Mouse (Mus musculus) layer of hippocampus, adult 9-11 months (tissue): Measurements from ENCODE around the gene Klhl29.

ENCODE experiments used
- DNase-seq: peaks from one replicate; pipeline ENCODE4 v3.0.0; 2022

Gene Klhl29

DNA sequence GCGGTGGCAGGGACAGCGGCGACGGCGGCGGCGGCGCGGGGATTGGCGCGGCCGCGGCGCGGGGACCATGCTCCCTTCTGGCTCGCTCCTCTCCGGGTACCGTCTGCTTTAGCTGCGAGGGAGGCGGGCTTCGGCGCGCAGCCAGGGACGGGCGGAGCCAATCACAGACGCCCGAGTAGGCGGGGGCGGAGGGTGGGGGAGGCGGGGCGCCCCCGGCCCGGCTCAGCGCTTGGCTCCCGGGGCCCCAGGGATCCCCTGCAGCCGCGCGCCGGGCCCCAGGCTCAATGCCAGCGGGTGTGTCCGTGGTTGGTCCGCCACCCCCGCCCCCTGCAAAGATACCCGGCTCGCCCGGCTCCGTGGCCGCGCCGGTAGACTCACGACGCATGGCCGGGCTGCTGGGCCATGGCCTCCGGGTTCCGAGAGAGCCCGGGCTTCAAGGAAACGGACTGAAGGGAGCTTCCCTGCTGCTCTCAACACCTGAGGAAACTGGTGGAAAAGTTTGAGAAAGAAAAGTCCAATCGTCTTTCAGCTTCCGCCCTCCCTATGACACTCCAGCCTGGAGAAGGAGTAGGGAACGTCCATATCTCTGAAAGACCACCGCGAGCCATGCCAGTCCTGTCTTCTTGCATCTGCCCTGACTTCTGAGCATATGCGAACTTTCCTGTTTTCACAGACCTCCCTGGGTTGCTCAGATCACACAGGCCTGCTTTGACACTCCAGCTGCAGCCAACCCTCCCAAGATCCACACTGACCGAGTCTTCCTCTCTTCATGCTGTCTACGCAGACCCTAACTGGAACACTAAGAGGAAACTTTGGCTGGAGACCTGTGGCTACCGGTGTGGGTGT, at the start of gene Klhl29:
Gene Klhl29 (minus strand): TSS at position 67 of the 846 bp plus-strand sequence.
- peak; percentile 73 for DNase-seq

GRCm38 (mm10) chr12:5425276-5425675, 49.8 kb upstream of the Klhl29 start:
- DNase-seq: no peak

GRCm38 (mm10) chr12:5415806-5416205, 40.3 kb upstream of the Klhl29 start:
- no peak for DNase-seq

GRCm38 (mm10) chr12:5413976-5414375, 38.5 kb upstream of the Klhl29 start:
- DNase-seq: no peak

- DNase-seq: peak; percentile 31
Observed at GRCm38 (mm10) chr12:5411761-5412537, 36.5 kb upstream of the Klhl29 start.

GRCm38 (mm10) chr12:5411346-5411745, 35.9 kb upstream of the Klhl29 start:
- peak; percentile 68 for DNase-seq

DNA sequence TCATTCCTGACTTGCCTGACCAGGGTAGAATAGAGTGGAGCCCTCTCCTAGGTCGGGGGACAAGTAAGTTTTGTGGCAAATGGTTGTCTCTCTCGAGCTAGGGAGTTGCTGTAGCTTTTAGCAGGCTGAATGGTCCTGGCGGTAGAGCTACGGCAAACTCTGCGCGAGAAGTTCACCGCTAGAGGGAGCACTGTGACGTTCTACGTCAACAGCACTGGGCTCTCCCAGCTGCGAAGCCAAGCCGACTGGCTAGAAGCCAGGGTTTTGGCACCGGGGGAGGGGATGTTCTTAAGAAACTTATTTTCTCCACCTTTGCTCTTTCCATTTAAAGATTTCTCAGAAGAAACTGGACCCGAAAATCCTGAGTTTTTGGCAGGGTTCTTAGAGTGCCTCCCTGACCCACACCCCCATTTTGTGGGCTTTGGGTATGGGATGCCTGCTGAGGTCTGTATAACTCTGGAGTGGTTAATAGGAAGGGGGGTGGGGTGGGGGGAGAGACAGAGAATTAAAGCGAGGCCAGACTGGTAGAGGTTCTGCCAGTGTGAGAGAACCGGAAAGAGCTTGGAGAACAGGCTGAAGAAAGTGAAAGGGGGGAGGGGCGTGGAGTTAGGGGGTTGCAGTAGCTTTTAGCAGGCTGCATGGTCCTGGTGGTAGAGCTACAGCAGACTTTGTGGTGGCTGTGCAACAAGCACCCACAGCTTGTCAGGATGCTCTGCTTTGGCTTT, 35.1 kb upstream of the Klhl29 start:
- peak; percentile 84 for DNase-seq

DNA sequence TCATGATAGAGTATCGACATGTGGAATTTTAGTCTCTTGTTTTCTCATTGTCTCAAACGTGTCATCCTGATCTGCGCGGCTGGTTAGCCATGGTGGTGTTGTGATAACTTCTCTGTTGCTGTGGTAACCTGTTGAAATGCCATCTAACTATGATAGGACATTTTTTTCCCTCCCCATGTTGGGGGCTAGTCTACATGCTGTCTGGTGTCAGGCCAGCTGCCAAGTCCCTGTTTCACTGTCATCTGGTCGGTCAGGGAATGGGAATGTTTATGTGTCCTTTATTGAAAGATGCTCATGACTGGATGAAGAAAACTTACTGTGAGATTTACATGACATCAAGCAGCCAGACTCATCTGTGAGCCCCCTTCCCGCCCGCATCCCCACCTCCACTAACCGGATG, 31.7 kb upstream of the Klhl29 start:
- peak; percentile 36 for DNase-seq

- no peak for DNase-seq
Observed at GRCm38 (mm10) chr12:5397423-5397822, 21.9 kb upstream of the Klhl29 start.

DNA sequence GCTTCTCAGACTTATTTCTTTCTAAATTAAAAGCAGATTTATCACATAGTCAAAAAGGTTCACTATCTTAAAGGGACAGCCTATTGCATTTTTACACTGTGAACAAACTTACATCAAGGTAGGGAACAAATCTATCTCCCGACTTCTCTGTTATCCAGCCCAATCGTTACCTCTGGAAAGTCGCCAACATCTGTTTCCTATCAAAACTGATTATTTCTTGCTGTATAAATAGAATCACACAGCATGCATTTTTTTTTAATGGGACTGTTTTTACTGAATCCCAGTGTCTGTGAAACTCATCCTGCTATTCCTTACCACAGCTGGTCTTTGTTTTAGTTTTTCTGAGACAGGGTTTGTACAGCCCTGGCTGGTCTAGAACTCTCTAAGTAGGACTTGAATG, 19.7 kb upstream of the Klhl29 start:
- DNase-seq: no peak

DNA sequence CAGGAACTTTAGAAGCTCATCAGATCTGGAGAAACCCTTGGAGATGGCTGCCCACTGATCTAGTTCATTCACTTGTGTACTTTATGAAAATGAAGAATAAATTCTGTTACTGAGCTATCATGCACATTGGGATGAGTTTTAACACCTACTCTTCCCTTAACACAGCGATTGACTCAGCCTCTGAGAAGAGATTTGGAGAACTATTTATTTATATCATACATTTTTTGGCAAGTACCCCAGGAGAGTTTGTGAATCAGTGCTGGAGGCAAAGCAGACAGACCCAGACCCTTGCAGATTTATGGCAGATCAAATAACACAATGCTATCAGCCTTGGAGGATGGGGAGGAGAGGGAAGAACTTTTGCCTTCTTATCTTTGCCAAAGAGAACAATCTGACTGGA, 11.6 kb upstream of the Klhl29 start:
- DNase-seq: no peak

DNA sequence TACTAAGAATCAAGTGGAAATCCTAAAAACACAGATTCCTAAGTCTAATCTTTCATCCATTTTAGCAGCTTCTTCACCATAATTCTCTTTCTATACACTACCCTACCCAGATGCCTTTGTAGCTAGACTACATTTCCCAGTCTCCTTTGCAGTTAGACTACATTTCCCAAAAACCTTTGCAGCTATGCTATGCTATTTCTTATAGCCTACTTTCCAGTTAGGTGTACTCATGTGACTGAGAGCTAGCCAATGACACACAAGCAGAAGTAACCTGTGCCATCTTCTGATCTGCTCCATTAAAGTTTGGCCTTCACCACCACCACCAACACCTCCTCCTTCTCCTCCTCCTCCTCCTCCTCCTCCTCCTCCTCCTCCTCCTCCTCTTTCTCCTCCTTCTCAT, 11.2 kb upstream of the Klhl29 start:
- DNase-seq: peak; percentile 25

- DNase-seq: no peak
Observed at GRCm38 (mm10) chr12:5381694-5382093, 6.2 kb upstream of the Klhl29 start.

- DNase-seq: no peak
Observed at GRCm38 (mm10) chr12:5374684-5375615, 532 bp downstream of the Klhl29 start.

DNA sequence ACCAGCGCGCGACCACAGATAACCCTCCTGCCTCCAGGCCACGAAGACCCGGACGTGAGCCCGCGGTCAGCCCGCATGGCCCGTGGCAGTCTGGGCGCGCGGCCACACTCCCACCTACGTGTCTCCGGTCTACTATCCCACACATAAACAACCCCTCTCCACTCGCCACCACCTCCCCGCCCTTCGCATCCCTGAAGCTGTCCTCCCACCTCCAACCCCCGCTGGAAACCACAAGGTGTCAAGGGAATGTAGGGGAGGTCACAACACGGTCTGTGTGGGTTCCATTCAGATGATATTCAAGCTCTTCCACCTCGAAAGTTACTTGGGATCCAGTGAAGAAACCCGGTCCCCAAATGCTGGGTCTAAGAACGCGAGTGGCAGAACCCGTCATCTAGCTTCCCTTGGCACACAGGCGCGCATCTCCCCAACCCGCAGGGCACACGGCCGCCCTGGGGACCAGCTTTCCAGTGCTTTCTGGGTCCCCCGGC, 1.2 kb downstream of the Klhl29 start:
- no peak for DNase-seq

- no peak for DNase-seq
Observed at GRCm38 (mm10) chr12:5373641-5374195, 1.8 kb downstream of the Klhl29 start.

GRCm38 (mm10) chr12:5369396-5369795, 6.1 kb downstream of the Klhl29 start:
- DNase-seq: no peak

- DNase-seq: no peak
Observed at GRCm38 (mm10) chr12:5364836-5365235, 10.6 kb downstream of the Klhl29 start.

- no peak for DNase-seq
Observed at GRCm38 (mm10) chr12:5363961-5364634, 11.4 kb downstream of the Klhl29 start.

DNA sequence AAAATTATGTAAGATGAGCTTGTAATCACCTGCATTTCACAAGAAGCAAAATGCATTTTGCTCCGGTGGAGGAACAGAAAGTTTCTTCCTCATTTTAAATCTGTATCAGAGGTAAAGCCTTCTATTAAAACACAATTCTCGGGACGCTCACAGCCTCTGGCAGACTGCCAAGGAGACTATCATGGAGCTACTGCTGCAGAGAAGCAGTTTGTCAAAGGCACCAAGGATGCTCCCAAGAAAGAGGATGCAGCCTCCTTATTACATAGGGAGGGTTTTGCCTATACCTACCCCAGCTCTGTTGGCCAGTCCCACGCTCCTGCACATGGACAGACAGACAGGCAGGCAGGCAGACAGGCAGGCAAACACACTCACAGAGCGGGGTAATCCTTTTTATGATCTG, 16.4 kb downstream of the Klhl29 start:
- DNase-seq: no peak

- DNase-seq: no peak
Observed at GRCm38 (mm10) chr12:5358497-5358896, 17.0 kb downstream of the Klhl29 start.
